Mouse (Mus musculus): ENCODE measurements around the gene Prrx2.
"Not testable (repeated sequence)": the region's sequence is repeated elsewhere in the genome, so short reads cannot be mapped to it uniquely, and the experiment has no call there.

- not testable (repeated sequence) for TF ChIP-seq POLR2A (IDR thresholded peaks at IDR 0.05; ENCODE audit: low read depth, low read length); CTCF (IDR thresholded peaks at IDR 0.05; ENCODE audit: extremely low read depth, insufficient read depth, insufficient read length, insufficient replicate concordance)
These were observed 96.1 kb downstream of the Prrx2 start for GRCm38 (mm10) chr2:30930846-30931245.

All from spleen, adult 2 months (tissue).